Mouse (Mus musculus) stomach, postnatal 0 days (tissue): ENCODE measurements around the gene Il6. TPM values are rescaled to one million over a fixed set of nuclear protein-coding genes. Genes with fewer than 3 reads are reported as not detected.
A peak's percentile ranks its signal among the peaks of the same experiment; 100 is the strongest.

Experiments used
- ATAC-seq: fragments of 200-750 bp; cut with Nextera tagmentation; 2 replicates; pipeline ENCODE4 v1.8.0; 2017; ENCODE audit not compliant: low FRiP score, low TSS enrichment
- DNase-seq: peaks from one replicate; pipeline ENCODE4 v3.0.0-alpha.2; 2016; ENCODE audit warnings: low spot score
- H3K27ac ChIP-seq: fragments of 300-500 bp; sonication (generic); replicated peaks from 2 replicates; pipeline ENCODE4 v1.5.1; 2014; ENCODE audit warnings: mild to moderate bottlenecking, control low read depth
- H3K27me3 ChIP-seq: fragments of 300-500 bp; sonication (generic); 2 replicates; pipeline ENCODE4 v1.6.1; 2014; ENCODE audit warnings: low read length; ENCODE audit not compliant: control insufficient read depth, insufficient read depth
- H3K36me3 ChIP-seq: fragments of 300-500 bp; sonication (generic); 2 replicates; pipeline ENCODE4 v1.6.1; 2014; ENCODE audit warnings: low read length, mixed read lengths; ENCODE audit not compliant: control insufficient read depth, insufficient read depth
- H3K4me1 ChIP-seq: fragments of 300-500 bp; sonication (generic); replicated peaks from 2 replicates; pipeline ENCODE4 v1.6.1; 2014; ENCODE audit warnings: antibody characterized with exemption; ENCODE audit not compliant: control insufficient read depth, insufficient read depth
- H3K4me2 ChIP-seq: fragments of 300-500 bp; sonication (generic); replicated peaks from 2 replicates; pipeline ENCODE4 v1.6.1; 2014; ENCODE audit warnings: low read depth, mild to moderate bottlenecking, control low read depth, moderate library complexity
- H3K4me3 ChIP-seq: fragments of 300-500 bp; sonication (generic); 2 replicates; pipeline ENCODE4 v1.5.1; 2014; ENCODE audit warnings: low read depth, low read length, control low read depth
- H3K9ac ChIP-seq: fragments of 300-500 bp; sonication (generic); 2 replicates; pipeline ENCODE4 v1.6.1; 2014; ENCODE audit warnings: mild to moderate bottlenecking, low read length, control low read depth, mixed read lengths
- H3K9me3 ChIP-seq: fragments of 300-500 bp; sonication (generic); 2 replicates; pipeline ENCODE4 v1.6.1; 2016; ENCODE audit warnings: low read length; ENCODE audit not compliant: control insufficient read depth
- CTCF ChIP-seq: IDR thresholded peaks from 2 replicates; pipeline ENCODE4 v1.5.1; 2016; ENCODE audit warnings: antibody characterized with exemption, low read depth, mild to moderate bottlenecking, moderate library complexity
- EP300 ChIP-seq: optimal IDR thresholded peaks from 2 replicates; pipeline ENCODE3; 2016; ENCODE audit warnings: antibody characterized with exemption
- WGBS: fragments of 180-500 bp; shearing (Covaris S2); extraction: QIAGEN DNeasy Blood & Tissue Kit; methylation state at CpG from one replicate; pipeline ENCODE4 v1.1.7; 2014; 5-methylcytosine and 5-hydroxymethylcytosine counted together
- polyA plus RNA-seq: library from polyadenylated mRNA; unstranded; fragments of >200 nt; fragmentation: Nextera tagmentation; extraction: Ambion mirVana; gene quantifications from 2 replicates; pipeline ENCODE4 v1.2.1, GENCODE M21; 2015

Gene Il6
- 0.10 and 0.16 TPM in 2 replicates for polyA plus RNA-seq

- 42% methylated on average over 16 of the region's 16 CpGs for WGBS
- no peak for TF ChIP-seq EP300
- peak; percentile 74 for TF ChIP-seq CTCF
- H3K9me3 ChIP-seq: no peaks in the 10 kb centered on the region
- ATAC-seq (peak; percentile 77; the same call in 1 of the 2 replicates), DNase-seq (peak; percentile 78)
- no peak within 1 kb of the TSS; the same call in 1 of the 2 replicates for H3K27ac ChIP-seq
- no peaks in the 10 kb centered on the region for H3K36me3 ChIP-seq
- no peak within 1 kb of the TSS for H3K9ac ChIP-seq
- 0 out of 2 replicates have a peak within 1 kb of the TSS, but pooled peaks have one; percentile 12 for H3K4me2 ChIP-seq
- no peak within 1 kb of the TSS for H3K4me3 ChIP-seq
- no peaks in the 10 kb centered on the region for H3K4me1 ChIP-seq
- no peaks in the 10 kb centered on the region for H3K27me3 ChIP-seq
Measured at GRCm38 (mm10) chr5:30012726-30013503, at the start of gene Il6. TSS of gene Il6 (plus strand) at chr5:30013114.

- no peak for TF ChIP-seq EP300
- DNase-seq (no peak), ATAC-seq (no peak)
- Histone ChIP-seq H3K27me3 (no peaks in the 10 kb centered on the region), H3K36me3 (no peaks in the 10 kb centered on the region), H3K9ac (no peak overlapping the region), H3K4me2 (no peak overlapping the region), H3K4me1 (no peaks in the 10 kb centered on the region), H3K27ac (no peak overlapping the region), H3K4me3 (no peak overlapping the region), H3K9me3 (no peaks in the 10 kb centered on the region)
- 68% methylated on average over 1 of the region's 1 CpGs for WGBS
Measured at GRCm38 (mm10) chr5:29963488-29963887, 49.4 kb upstream of the Il6 start.

GRCm38 (mm10) chr5:29970212-29970611, 42.7 kb upstream of the Il6 start:
- no peaks in the 10 kb centered on the region for H3K9me3 ChIP-seq
- no peaks in the 10 kb centered on the region for H3K4me1 ChIP-seq
- H3K27ac ChIP-seq: no peak overlapping the region
- TF ChIP-seq CTCF: no peak
- no peak for TF ChIP-seq EP300
- H3K4me2 ChIP-seq: no peak overlapping the region
- DNase-seq (no peak), ATAC-seq (no peak)
- no peak overlapping the region for H3K9ac ChIP-seq
- H3K27me3 ChIP-seq: no peaks in the 10 kb centered on the region
- WGBS: 32% methylated on average over 1 of the region's 1 CpGs
- H3K4me3 ChIP-seq: no peak overlapping the region
- H3K36me3 ChIP-seq: no peaks in the 10 kb centered on the region

- no peak for DNase-seq
- no peak for ATAC-seq
- H3K36me3 ChIP-seq: no peaks in the 10 kb centered on the region
- no peak overlapping the region for H3K4me2 ChIP-seq
- H3K4me3 ChIP-seq: no peak overlapping the region
- H3K27ac ChIP-seq: no peak overlapping the region
- no peaks in the 10 kb centered on the region for H3K9me3 ChIP-seq
- H3K9ac ChIP-seq: no peak overlapping the region
- no peaks in the 10 kb centered on the region for H3K27me3 ChIP-seq
- WGBS: 82% methylated on average over 5 of the region's 5 CpGs
- H3K4me1 ChIP-seq: no peaks in the 10 kb centered on the region
- TF ChIP-seq CTCF: no peak
- no peak for TF ChIP-seq EP300
Measured at GRCm38 (mm10) chr5:29972796-29973195, 40.1 kb upstream of the Il6 start.

- Histone ChIP-seq H3K9me3 (no peaks in the 10 kb centered on the region), H3K27me3 (no peaks in the 10 kb centered on the region), H3K27ac (no peak overlapping the region), H3K36me3 (no peaks in the 10 kb centered on the region), H3K4me2 (no peak overlapping the region), H3K4me1 (no peaks in the 10 kb centered on the region), H3K4me3 (no peak overlapping the region), H3K9ac (no peak overlapping the region)
- DNase-seq (no peak), ATAC-seq (no peak)
- TF ChIP-seq EP300: no peak
- no peak for TF ChIP-seq CTCF
- 37% methylated on average over 1 of the region's 1 CpGs for WGBS
Measured at GRCm38 (mm10) chr5:29973533-29973932, 39.4 kb upstream of the Il6 start.

- Histone ChIP-seq H3K4me1 (no peaks in the 10 kb centered on the region), H3K4me2 (no peak overlapping the region), H3K27me3 (no peaks in the 10 kb centered on the region), H3K4me3 (no peak overlapping the region), H3K9ac (no peak overlapping the region), H3K9me3 (no peaks in the 10 kb centered on the region), H3K27ac (no peak overlapping the region), H3K36me3 (no peaks in the 10 kb centered on the region)
- no peak for TF ChIP-seq EP300
- no peak for TF ChIP-seq CTCF
- ATAC-seq: no peak
- no peak for DNase-seq
Measured at GRCm38 (mm10) chr5:29974115-29974514, 38.8 kb upstream of the Il6 start.
